In the genomic region with DNA sequence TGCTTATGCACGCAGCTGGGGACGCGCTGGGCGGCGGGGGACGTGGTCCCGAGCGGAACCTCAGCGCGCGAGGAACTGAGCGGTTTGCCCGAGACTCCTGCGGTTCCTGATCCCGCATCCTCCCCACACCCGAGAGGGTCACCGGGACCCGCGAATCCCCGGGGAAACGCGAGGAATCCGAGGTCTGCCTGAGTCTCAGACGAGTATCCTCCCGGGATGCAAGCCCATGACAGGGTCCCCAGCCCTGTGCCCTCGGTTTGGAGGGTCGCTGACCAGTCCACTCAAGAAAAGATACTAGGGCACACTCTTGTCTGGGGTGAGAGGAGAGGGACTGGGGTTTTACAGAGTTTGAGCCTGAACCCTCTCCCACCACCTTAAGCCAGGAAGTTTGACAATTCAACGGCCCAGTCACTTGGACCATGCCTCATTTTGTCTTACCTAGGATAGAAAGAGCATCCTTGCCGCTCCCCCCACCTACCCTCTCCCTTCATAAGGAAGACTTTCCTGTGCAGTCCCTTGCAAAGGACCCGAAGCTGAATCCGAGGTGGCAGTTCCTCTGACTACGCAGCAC, we compare ENCODE assay signal across 8 mouse cellular contexts. TPM values are rescaled to one million over a fixed set of nuclear protein-coding genes. Genes with fewer than 3 reads are reported as not detected.
A peak's percentile ranks its signal among the peaks of the same experiment; 100 is the strongest.
DNase-seq lines count a peak whose midpoint lies in the region; ATAC-seq and TF ChIP-seq lines count a peak whose summit lies in the region.

No protein-coding gene starts in this region.

- peak overlapping the region; percentile 81 for H3K9ac ChIP-seq in forebrain, embryonic 16.5 days (replicated peaks; ENCODE audit: low read depth, low read length)
- peak overlapping the region; percentile 41; the same call in 1 of the 2 replicates for H3K9ac ChIP-seq in liver, embryonic 12.5 days
- peak overlapping the region; percentile 76 for H3K9ac ChIP-seq in stomach, embryonic 16.5 days (ENCODE audit: low read length)

- H3K4me2 ChIP-seq in forebrain, embryonic 16.5 days (ENCODE audit: low read length): peak overlapping the region; percentile 84
- H3K4me2 ChIP-seq in liver, embryonic 12.5 days: peak overlapping the region; percentile 78
- H3K4me2 ChIP-seq in stomach, embryonic 16.5 days (ENCODE audit: low read depth, low read length): peak overlapping the region; percentile 92

- peaks cover 8% of the 10 kb centered on the region; the same call in 1 of the 2 replicates for H3K4me1 ChIP-seq in spleen, adult 2 months (ENCODE audit: control insufficient read depth, insufficient read depth, insufficient read length)
- peaks cover 5% of the 10 kb centered on the region for H3K4me1 ChIP-seq in forebrain, embryonic 16.5 days (replicated peaks; ENCODE audit: control insufficient read depth, insufficient read depth, low read length)
- peaks cover 11% of the 10 kb centered on the region for H3K4me1 ChIP-seq in liver, embryonic 12.5 days
- peaks cover 7% of the 10 kb centered on the region; the same call in 1 of the 2 replicates for H3K4me1 ChIP-seq in stomach, embryonic 16.5 days (ENCODE audit: control insufficient read depth, insufficient read depth, low read length)

- WGBS in spleen, adult 2 months: 7% methylated on average over 32 of the region's 32 CpGs
- 4% methylated on average over 32 of the region's 32 CpGs for WGBS in forebrain, embryonic 16.5 days
- WGBS in liver, embryonic 12.5 days (ENCODE audit: insufficient replicate concordance): 7% methylated on average over 30 of the region's 32 CpGs
- 5% methylated on average over 32 of the region's 32 CpGs for WGBS in stomach, embryonic 16.5 days

- no peak for ATAC-seq in forebrain, embryonic 16.5 days
- ATAC-seq in liver, embryonic 12.5 days: no peak
- ATAC-seq in stomach, embryonic 16.5 days (ENCODE audit: insufficient read depth, low FRiP score): no peak

- DNase-seq in spleen, adult 2 months (ENCODE audit: low read depth in 1 of 2, low spot score in 2 of 2): no peak
- DNase-seq in spleen, adult 18-20 months: no peak
- DNase-seq in thymus, postnatal 25 days: no peak
- DNase-seq in spleen, postnatal 4 days (ENCODE audit: low spot score in 2 of 2): no peak
- DNase-seq in urinary bladder, adult 2 months (ENCODE audit: low spot score): no peak

- no peaks in the 10 kb centered on the region for H3K36me3 ChIP-seq in spleen, adult 2 months (ENCODE audit: control insufficient read depth, insufficient read depth, low read length)
- no peaks in the 10 kb centered on the region for H3K36me3 ChIP-seq in forebrain, embryonic 16.5 days (ENCODE audit: control insufficient read depth, insufficient read depth)
- H3K36me3 ChIP-seq in liver, embryonic 12.5 days: no peaks in the 10 kb centered on the region
- H3K36me3 ChIP-seq in stomach, embryonic 16.5 days (ENCODE audit: control insufficient read depth, insufficient read depth, low read length): no peaks in the 10 kb centered on the region

- no peak for TF ChIP-seq CTCF in spleen, adult 2 months (IDR thresholded peaks at IDR 0.05; ENCODE audit: extremely low read depth, insufficient read depth, insufficient read length, insufficient replicate concordance)

- H3K27ac ChIP-seq in spleen, adult 2 months (ENCODE audit: insufficient read depth, low read length): no peak overlapping the region
- H3K27ac ChIP-seq in forebrain, embryonic 16.5 days (ENCODE audit: low read length): no peak overlapping the region
- no peak overlapping the region for H3K27ac ChIP-seq in liver, embryonic 12.5 days
- no peak overlapping the region for H3K27ac ChIP-seq in stomach, embryonic 16.5 days (ENCODE audit: low read length)

- H3K27me3 ChIP-seq in spleen, adult 2 months (ENCODE audit: control insufficient read depth, insufficient read depth, low read length): peaks cover 17% of the 10 kb centered on the region
- H3K27me3 ChIP-seq in forebrain, embryonic 16.5 days (replicated peaks; ENCODE audit: control insufficient read depth, insufficient read depth, low read length): peaks cover 30% of the 10 kb centered on the region
- peaks cover 59% of the 10 kb centered on the region for H3K27me3 ChIP-seq in liver, embryonic 12.5 days (replicated peaks)
- H3K27me3 ChIP-seq in stomach, embryonic 16.5 days (ENCODE audit: control insufficient read depth, insufficient read depth, low read length): peaks cover 31% of the 10 kb centered on the region

- no peaks in the 10 kb centered on the region for H3K9me3 ChIP-seq in forebrain, embryonic 16.5 days (ENCODE audit: control insufficient read depth, low read length)
- no peaks in the 10 kb centered on the region for H3K9me3 ChIP-seq in liver, embryonic 12.5 days (replicated peaks)
- H3K9me3 ChIP-seq in stomach, embryonic 16.5 days (replicated peaks; ENCODE audit: control insufficient read depth, low read length): no peaks in the 10 kb centered on the region

- no peak for TF ChIP-seq POLR2A in spleen, adult 2 months (IDR thresholded peaks at IDR 0.05; ENCODE audit: low read depth, low read length)

- H3K4me3 ChIP-seq in spleen, adult 2 months (ENCODE audit: extremely low read depth, insufficient read depth, insufficient read length): peak overlapping the region; percentile 41; the same call in 1 of the 2 replicates
- H3K4me3 ChIP-seq in forebrain, embryonic 16.5 days (replicated peaks; ENCODE audit: low read length): peak overlapping the region; percentile 57
- peak overlapping the region; percentile 56 for H3K4me3 ChIP-seq in liver, embryonic 12.5 days
- peak overlapping the region; percentile 62 for H3K4me3 ChIP-seq in stomach, embryonic 16.5 days (replicated peaks; ENCODE audit: low read length)

RNA-seq across cellular contexts. Expression of a gene that starts 0.9 kb away (rescaled TPM):
- polyA plus RNA-seq in spleen, adult 2 months (2012; rRNA removed): 0.63 and 0.72 TPM in 2 replicates
- polyA plus RNA-seq in forebrain, embryonic 16.5 days (2015; fragmentation: Nextera tagmentation; extraction: Ambion mirVana): 2.4 and 3.1 TPM in 2 replicates
- 0.06 TPM in 1 of 2 replicates, not detected in the other for polyA plus RNA-seq in liver, embryonic 12.5 days (2016; fragmentation: Nextera tagmentation; extraction: Ambion mirVana)
- polyA plus RNA-seq in stomach, embryonic 16.5 days (2015; fragmentation: Nextera tagmentation; extraction: Ambion mirVana): 1.1 and 1.2 TPM in 2 replicates
- polyA plus RNA-seq in urinary bladder, adult 2 months (2012; rRNA removed): 10.9 and 12.0 TPM in 2 replicates
